Mouse (Mus musculus) spleen, adult 2 months (tissue): Measurements from ENCODE around the gene Ears2. TPM values are rescaled to one million over a fixed set of nuclear protein-coding genes. Genes with fewer than 3 reads are reported as not detected.

Experiments used
- DNase-seq, 2 experiments: peaks; one replicate each; pipeline versions ENCODE4 v3.0.0 to v3.0.0-alpha.2; 2012 to 2021; ENCODE audit warnings: low spot score in 2 of 2, low read depth in 1 of 2
- H3K27ac ChIP-seq: fragments of 200-500 bp; 2 replicates; pipeline ENCODE4 v1.5.1; 2012; ENCODE audit warnings: low read length, inconsistent platforms; ENCODE audit not compliant: insufficient read depth
- H3K27me3 ChIP-seq: fragments of 200-500 bp; 2 replicates; pipeline ENCODE4 v1.6.1; 2012; ENCODE audit warnings: mild to moderate bottlenecking, moderate library complexity, low read length, inconsistent platforms; ENCODE audit not compliant: control insufficient read depth, insufficient read depth
- H3K36me3 ChIP-seq: fragments of 200-500 bp; 2 replicates; pipeline ENCODE4 v1.6.1; 2012; ENCODE audit warnings: mild to moderate bottlenecking, low read length, inconsistent platforms; ENCODE audit not compliant: control insufficient read depth, insufficient read depth
- H3K4me1 ChIP-seq: fragments of 200-500 bp; 2 replicates; pipeline ENCODE4 v1.6.1; 2011; ENCODE audit warnings: inconsistent platforms; ENCODE audit not compliant: control insufficient read depth, insufficient read depth, insufficient read length
- H3K4me3 ChIP-seq: fragments of 200-500 bp; 2 replicates; pipeline ENCODE4 v1.5.1; 2011; ENCODE audit warnings: mild to moderate bottlenecking, inconsistent platforms; ENCODE audit not compliant: insufficient read depth, insufficient read length; ENCODE audit errors: extremely low read depth
- CTCF ChIP-seq: fragments of 200-500 bp; IDR thresholded peaks from 2 replicates; pipeline ENCODE4 v1.5.1; 2011; ENCODE audit warnings: mild to moderate bottlenecking, inconsistent platforms; ENCODE audit not compliant: insufficient read depth, insufficient read length, insufficient replicate concordance; ENCODE audit errors: extremely low read depth
- POLR2A ChIP-seq: fragments of 200-500 bp; IDR thresholded peaks from 2 replicates; pipeline ENCODE4 v1.6.1; 2011; ENCODE audit warnings: low read depth, low read length, inconsistent platforms
- WGBS: fragments of 180-500 bp; shearing (Covaris S2); methylation state at CpG from one replicate; pipeline ENCODE4 v1.1.7; 2018; 5-methylcytosine and 5-hydroxymethylcytosine counted together
- polyA plus RNA-seq: library from polyadenylated mRNA; depleted of rRNA; stranded (reverse); fragments of >200 nt; gene quantifications from 2 replicates; pipeline ENCODE4 v1.2.3, GENCODE M21; 2012

Gene Ears2
- polyA plus RNA-seq, 1 experiment = 7.9 TPM

DNA sequence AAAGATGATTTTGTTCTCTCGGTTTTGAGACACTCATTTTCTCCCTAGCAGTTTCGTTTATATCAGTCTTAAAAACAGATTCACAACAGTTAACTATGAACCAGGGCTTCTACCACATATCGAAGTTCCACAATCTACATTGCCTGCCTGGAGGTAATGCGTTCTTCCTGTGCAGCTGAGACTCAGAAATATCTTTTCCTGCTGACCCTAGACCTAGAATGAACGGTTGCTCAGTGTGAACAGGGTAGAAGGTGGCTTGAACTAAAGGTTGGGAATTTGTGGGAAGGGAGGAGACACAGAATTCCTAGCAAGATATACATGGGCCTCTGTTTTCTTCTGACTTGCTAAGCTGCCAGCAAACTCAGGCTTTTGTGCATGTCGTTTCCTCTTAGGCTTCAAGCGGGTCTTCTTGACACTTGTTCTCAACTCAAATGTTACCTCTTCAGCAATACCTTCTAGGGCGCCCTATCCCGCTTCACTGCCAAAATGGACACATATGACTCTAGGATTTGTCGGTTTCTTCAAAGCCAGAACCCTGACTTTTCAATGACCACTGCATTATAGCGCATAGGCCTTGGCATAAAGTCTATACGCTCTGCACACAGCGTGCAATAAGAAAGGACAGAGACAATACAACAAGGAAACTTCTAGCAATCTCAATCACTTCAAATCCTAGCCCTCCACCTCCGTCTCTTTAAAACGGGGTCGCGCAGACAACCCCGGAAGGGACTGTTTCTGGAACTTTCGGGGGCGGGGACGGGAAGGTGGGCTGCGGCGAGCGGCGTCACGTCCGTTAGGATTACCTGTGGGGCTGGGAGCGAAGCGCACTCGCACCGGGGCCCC, 740 bp downstream of the Ears2 start:
- TF ChIP-seq POLR2A (no peak), CTCF (no peak)
- H3K4me3 ChIP-seq = peak overlapping the region; percentile 85
- H3K4me1 ChIP-seq = peaks cover 5% of the 10 kb centered on the region
- no peaks in the 10 kb centered on the region for H3K27me3 ChIP-seq
- H3K36me3 ChIP-seq = peaks cover 5% of the 10 kb centered on the region
- peak overlapping the region; percentile 98 for H3K27ac ChIP-seq
- 5% methylated on average over 31 of the region's 31 CpGs for WGBS
- peak; percentile 14 to 78 for DNase-seq

DNA sequence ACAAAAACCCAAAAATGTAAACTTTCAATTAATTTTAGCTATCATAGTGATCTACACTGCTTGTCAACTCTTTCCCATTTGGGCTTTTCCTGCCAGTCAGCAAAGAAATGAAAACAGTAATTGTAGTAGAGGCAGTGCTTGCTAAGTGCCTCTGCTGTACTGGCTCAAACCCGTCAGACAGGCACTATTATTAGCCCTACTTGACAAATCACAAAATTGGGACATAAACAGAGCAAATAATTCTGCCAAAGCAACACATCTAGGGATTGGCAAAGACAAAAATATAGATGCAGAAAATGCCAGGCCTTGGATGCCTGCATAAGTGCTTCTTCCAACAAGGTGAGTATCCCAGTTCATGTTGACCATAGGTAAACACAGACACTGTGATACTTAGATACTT, 1.4 kb downstream of the Ears2 start:
- Histone ChIP-seq H3K27me3 (no peaks in the 10 kb centered on the region), H3K4me3 (no peak overlapping the region), H3K4me1 (peaks cover 5% of the 10 kb centered on the region), H3K36me3 (peaks cover 5% of the 10 kb centered on the region), H3K27ac (no peak overlapping the region)
- WGBS = 67% methylated on average over 1 of the region's 1 CpGs
- DNase-seq = no peak
- TF ChIP-seq CTCF (no peak), POLR2A (no peak)

- no peaks in the 10 kb centered on the region for H3K27me3 ChIP-seq
- no peaks in the 10 kb centered on the region for H3K4me1 ChIP-seq
- no peak for DNase-seq
- no peak overlapping the region for H3K27ac ChIP-seq
- H3K36me3 ChIP-seq = peaks cover 13% of the 10 kb centered on the region
- no peak for TF ChIP-seq CTCF
- TF ChIP-seq POLR2A = no peak
- no peak overlapping the region for H3K4me3 ChIP-seq
- WGBS = 92% methylated on average over 5 of the region's 5 CpGs
Measured at GRCm38 (mm10) chr7:122056633-122057032, 10.4 kb downstream of the Ears2 start.

DNA sequence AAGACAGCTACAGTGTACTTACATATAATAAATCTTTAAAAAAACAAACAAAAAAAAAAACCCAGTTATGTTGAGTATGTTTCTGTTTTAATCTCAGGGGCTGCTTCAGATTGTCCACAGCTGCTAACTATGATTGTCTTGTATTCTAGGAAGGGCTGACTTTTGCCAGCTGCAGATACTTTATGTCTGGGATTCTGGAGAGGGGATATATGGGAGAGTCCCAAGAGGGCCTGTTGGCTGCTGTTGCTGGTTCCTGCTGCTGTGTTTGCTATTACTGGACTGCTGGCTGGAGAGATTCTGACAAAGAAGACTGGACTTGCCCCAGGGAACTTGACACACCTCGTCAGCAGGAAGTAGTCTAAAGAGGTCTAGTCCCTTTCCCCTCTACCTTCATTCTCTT, 16.2 kb downstream of the Ears2 start:
- Histone ChIP-seq H3K36me3 (peaks cover 17% of the 10 kb centered on the region), H3K4me1 (no peaks in the 10 kb centered on the region), H3K27ac (no peak overlapping the region), H3K4me3 (no peak overlapping the region), H3K27me3 (no peaks in the 10 kb centered on the region)
- WGBS = 82% methylated on average over 1 of the region's 1 CpGs
- no peak for TF ChIP-seq POLR2A
- no peak for TF ChIP-seq CTCF
- DNase-seq = no peak

DNA sequence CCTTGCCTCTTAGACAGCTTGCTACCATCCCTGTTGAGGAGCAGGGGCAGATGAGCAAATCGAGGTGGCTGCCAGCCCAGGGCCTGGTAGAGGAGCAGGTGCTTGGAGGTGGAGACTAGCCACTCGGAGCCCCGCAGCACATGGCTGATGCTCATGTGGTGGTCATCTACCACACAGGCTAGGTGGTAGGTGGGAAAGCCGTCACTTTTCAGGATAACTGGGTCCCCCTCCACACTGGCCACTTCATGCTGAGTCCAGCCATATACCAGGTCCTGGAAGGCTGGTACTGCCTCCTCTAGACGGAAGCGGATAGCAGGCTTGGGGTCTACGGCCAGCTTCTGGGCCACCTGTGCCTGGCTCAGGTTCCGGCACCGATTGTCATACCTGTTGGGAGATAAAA, 18.9 kb downstream of the Ears2 start:
- H3K4me3 ChIP-seq = no peak overlapping the region

DNA sequence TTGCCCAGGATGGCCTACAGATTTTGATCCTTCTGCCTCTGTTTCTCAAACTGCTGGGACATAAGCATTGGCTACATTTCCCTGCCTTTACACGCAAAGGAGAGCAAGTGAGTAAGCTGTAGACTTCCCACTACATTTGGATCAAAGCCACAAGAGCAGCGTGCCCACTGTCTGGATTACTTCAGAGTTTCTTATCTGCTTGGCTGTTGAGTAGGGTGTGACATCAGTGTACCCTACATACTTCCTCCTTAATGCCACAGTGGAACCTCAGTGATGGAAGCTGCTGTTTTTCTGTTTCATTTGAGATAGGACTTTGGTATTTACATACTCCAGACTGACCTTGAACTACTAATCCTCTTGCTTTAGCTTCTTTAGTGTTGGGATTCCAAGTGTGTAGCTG, 20.2 kb downstream of the Ears2 start:
- 61% methylated on average over 2 of the region's 2 CpGs for WGBS
- no peak overlapping the region for H3K4me3 ChIP-seq

More for the DNA sequence above, 18.9 kb downstream of the Ears2 start:
- Histone ChIP-seq H3K27me3 (no peaks in the 10 kb centered on the region), H3K27ac (no peak overlapping the region), H3K36me3 (peaks cover 10% of the 10 kb centered on the region), H3K4me1 (no peaks in the 10 kb centered on the region)
- TF ChIP-seq POLR2A (no peak), CTCF (no peak)
- DNase-seq = no peak
- 97% methylated on average over 9 of the region's 9 CpGs for WGBS

GRCm38 (mm10) chr7:122045711-122046110, 21.4 kb downstream of the Ears2 start:
- H3K4me1 ChIP-seq = no peaks in the 10 kb centered on the region
- no peak overlapping the region for H3K4me3 ChIP-seq
- no peaks in the 10 kb centered on the region for H3K27me3 ChIP-seq
- peaks cover 11% of the 10 kb centered on the region for H3K36me3 ChIP-seq
- TF ChIP-seq CTCF (no peak), POLR2A (no peak)
- H3K27ac ChIP-seq = no peak overlapping the region
- DNase-seq = no peak
- 93% methylated on average over 1 of the region's 1 CpGs for WGBS

More for the DNA sequence above, 20.2 kb downstream of the Ears2 start:
- H3K4me1 ChIP-seq = no peaks in the 10 kb centered on the region
- peaks cover 10% of the 10 kb centered on the region for H3K36me3 ChIP-seq
- H3K27me3 ChIP-seq = no peaks in the 10 kb centered on the region
- DNase-seq = no peak
- TF ChIP-seq CTCF (no peak), POLR2A (no peak)
- no peak overlapping the region for H3K27ac ChIP-seq
